Mouse (Mus musculus) right cerebral cortex, postnatal 14 days (tissue): Measurements from ENCODE around the gene Olfr825.
"Not testable (repeated sequence)": the region's sequence is repeated elsewhere in the genome, so short reads cannot be mapped to it uniquely, and the experiment has no call there.

Source experiments
- DNase-seq: peaks from one replicate; pipeline ENCODE4 v3.0.0; 2022

Olfr825 gene

DNA sequence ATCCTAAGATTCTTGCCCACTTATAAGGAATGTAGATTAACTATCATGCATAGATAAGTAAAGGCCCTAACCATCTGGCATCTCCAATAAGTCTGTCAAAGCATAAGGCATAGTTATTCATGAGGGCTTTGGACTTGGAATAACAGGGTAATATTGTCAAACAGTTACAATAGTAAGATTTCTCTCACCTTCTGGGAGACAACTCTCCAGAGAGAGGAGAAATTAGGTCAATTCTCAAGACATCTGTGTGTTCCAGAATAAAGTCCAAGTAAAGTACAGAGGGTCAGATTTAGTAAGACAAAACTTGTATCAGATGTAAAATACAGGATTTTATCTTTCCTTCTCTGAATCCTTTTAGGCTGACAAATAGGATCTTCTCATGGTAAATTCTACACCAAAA, at the start of gene Olfr825:
TSS of gene Olfr825 (minus strand) at position 101 of the 400 bp plus-strand sequence.
- no peak for DNase-seq

DNA sequence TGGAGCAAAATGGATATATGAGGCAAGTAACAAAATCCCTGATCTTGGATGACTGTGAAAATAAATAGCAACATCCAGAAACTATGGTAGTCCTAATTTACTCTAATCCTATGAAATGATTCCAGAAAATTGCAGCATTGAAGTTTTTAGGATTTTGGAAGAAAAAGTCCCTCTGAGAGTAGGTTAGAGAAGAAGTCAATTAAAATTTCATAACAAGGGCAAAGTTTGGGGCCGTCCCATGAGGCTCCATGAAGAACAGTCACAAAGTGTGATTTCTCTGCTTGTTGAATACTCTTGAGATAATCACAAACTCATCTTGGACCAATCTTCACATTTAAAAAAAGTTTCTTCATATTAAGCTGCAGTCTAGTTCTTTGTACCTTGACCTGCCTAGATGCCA, 47.7 kb upstream of the Olfr825 start, which contains the start of gene Olfr827:
TSS of gene Olfr827 (minus strand) at position 101 of the 400 bp plus-strand sequence.
- DNase-seq: no peak

DNA sequence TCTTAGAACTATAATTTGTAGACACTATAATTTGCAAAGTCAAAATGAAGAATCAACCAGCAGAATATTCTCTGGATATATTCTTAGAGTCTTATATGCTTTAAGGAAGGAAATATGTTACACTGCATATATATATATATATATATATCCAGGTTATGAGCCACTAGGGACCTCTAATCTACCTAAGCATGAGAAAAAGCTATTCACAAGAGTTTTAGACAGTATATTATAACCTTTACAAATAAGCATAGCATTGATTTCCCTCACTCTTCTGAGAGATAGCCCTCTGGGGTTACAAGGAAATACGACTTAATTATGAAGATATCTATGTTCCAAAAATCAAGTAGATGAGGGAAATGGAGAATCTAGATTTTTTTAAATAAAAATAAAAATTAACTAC, 17.5 kb upstream of the Olfr825 start, which contains the start of gene Olfr826:
TSS of gene Olfr826 (minus strand) at position 101 of the 400 bp plus-strand sequence.
- DNase-seq: no peak

DNA sequence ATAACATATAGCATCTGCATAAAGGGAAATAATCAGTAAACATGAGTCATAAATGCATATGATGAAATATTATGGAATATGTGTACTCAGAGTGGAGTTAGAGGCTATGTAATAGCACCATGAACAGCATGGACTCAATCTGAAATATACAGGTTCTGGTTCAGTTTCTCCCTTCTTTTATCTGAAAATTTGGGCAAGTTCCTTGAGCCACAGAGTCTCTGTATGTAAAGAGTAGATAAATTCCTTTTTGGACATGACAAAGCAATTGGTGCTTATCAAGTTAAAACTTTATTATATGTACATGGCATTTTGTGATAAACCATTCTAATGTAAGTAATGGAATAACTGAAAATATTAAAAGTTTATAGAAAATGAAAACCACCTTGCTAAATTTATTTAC, 1.4 kb downstream of the Olfr825 start:
- DNase-seq: no peak

DNA sequence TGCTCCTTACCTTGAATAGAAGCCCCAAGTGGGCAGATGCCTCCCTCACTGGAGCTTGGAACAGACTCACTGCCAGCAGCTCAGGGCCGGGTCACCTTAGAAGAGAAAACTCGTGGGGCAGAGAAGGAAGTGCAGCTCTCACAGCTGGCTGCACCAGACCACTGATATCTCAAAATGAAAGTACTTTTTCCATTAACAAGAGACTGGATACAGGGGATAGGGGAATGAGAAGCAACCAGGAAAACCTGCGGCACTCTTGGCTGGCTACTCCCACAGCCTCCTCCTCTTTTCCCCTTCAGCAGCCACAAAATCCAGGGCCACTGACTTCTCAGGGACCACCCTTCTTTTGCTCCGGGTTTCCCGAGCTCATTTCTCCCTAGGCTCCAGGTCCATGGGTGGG, 22.4 kb downstream of the Olfr825 start:
- no peak for DNase-seq

DNA sequence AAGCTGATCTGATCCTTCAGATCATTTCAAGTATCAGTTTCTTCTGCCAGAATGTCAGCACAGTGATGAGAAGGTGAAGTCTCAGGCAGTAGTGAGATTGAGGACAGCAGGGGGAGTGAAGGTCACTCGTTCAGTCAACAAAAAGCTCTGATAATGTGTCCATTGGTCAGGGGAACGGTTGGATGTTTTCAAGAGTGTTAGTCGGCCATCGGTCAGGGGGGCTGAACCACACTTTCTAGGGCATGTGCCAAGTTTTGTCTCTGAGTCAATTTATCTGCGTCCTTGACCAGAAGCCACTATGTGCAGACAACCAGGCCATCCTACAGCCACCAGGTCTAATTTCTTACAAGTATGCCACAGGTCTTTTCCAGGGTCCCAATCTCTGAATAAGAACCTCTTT, 24.1 kb downstream of the Olfr825 start:
- not testable (repeated sequence) for DNase-seq

DNA sequence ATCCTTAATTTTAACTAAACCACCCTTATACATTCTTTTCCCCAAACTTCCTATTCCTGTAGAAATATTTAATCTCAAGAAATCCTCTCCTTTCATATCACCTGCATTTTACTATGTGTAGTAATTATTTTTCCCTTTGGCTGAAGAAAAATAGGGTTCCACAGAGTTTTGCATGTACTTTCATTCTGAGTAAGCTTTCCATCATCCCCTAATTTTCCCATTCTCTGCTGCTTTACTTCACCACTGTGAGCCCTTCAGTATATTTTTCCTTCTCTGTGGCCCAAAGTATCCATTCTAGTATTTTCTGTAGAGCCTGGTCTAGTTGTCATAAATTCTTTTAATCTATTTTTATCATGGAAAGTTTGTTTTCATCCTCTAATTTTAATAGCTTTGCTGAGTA, 31.8 kb downstream of the Olfr825 start:
- DNase-seq: no peak

DNA sequence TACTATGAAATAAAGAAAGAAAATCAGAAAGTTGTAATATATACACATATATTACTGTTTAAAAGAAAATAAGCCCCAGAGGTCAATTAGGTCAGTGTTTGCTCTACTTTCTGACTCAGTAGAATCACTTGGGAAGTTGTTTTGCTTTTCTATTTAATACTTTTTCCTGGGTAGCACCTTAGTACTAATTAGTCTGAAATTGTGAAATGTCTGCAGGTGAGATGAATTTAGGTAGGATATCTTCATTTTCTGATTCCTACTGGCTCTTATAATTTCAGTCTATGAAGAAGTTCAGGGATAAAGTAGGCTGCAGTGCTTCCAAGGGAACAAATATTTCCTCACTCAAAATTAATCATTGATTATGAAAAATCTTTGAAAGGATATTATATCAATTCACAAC, 36.7 kb downstream of the Olfr825 start, which contains the start of gene Olfr824:
TSS of gene Olfr824 (minus strand) at position 101 of the 400 bp plus-strand sequence.
- not testable (repeated sequence) for DNase-seq

DNA sequence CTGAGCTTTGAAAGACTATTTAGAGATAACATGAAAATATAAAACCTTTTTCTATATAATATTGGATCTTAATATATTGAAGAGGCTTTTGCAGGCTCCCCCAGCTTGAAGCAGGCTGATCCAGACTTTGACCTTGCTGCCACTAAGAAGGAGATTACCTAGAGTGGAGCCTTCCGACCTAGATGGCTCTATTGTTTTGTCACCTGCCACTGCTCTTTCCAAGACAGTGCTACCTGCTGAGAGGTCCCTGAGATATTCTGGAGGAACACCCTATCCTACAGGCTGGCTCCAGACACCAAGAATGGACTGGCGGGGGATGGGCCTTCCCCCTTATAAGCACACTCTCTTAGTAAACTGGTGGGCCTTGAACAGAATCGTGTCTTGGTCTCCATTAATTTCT, 50.5 kb downstream of the Olfr825 start:
- DNase-seq: not testable (repeated sequence)

DNA sequence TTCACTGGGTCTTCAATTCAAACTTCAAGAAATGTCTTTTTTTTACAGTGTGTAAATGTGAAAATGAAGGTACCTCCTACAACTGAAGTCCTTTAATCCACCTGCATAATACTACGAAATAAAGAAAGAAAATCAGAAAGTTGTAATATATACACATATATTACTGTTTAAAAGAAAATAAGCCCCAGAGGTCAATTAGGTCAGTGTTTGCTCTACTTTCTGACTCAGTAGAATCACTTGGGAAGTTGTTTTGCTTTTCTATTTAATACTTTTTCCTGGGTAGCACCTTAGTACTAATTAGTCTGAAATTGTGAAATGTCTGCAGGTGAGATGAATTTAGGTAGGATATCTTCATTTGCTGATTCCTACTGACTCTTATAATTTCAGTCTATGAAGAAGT, 51.3 kb downstream of the Olfr825 start, which contains the start of gene Olfr823:
TSS of gene Olfr823 (minus strand) at position 101 of the 400 bp plus-strand sequence.
- not testable (repeated sequence) for DNase-seq
